Mouse (Mus musculus) mesoderm, embryonic 11.5 days (tissue): ENCODE results near the gene Inpp4b.
"Not testable (repeated sequence)": the region's sequence is repeated elsewhere in the genome, so short reads cannot be mapped to it uniquely, and the experiment has no call there.

Source experiments
- DNase-seq: peaks from one replicate; pipeline ENCODE4 v3.0.0-alpha.2; 2012; ENCODE audit warnings: low read depth, low spot score

Gene Inpp4b

DNA sequence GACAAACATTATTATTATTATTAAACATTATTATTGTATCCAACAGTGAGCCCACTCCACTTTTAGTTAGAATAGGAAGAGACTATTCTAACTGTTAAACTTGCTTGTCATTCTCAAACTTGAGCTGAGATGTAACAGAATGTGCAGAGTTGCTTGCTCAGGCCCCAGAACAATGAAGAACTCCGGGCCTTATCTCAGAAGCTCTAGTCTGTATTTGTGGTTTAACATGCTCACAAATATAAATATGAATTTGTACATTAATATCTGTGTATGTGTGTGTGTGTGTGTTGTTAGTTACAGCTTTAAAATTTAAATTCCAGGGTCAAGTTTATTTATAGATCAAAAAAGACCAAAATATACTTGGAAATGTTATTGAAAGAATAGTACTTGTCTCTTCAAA lies 435.3 kb downstream of the Inpp4b start:
- DNase-seq, result no peak

DNA sequence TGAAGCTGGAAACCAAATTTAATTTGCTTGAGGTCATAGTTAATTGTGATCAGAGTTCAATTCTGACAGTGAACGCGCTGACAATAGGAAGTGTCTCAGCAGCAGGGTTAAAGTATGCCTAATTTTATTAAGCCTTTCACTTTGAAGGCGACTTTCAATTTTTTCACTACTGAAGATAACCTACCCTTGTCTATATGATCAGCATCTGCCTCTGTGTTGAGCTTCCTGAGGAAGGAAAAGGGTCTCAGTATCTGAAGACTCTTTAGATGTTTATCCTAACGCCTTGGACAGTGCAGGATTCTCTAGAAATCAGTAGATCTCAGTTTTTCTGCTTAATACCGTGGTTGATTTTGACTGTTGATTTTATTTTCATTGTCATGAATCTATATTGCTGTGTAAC lies 437.1 kb downstream of the Inpp4b start:
- DNase-seq, result no peak

DNA sequence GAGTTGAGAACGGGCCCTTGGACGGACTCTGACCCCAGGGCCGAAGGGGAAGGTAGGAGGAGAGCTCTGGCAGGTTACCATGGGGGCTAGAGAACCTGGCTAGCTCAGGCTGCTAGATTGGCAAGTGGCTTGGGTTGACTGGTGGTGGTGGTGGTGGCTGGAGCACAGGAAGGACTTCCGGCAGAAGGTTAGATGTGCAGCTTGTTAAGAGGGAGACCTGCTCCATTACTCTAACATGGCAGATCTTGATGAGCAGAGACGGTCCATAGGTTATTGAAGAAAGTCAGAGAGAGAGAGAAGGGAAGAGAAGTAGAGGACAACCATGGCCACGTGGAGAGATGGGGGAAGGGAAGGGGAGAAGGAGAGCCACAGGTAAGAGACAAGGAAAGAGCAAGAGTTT lies 437.8 kb downstream of the Inpp4b start:
- no peak for DNase-seq

DNA sequence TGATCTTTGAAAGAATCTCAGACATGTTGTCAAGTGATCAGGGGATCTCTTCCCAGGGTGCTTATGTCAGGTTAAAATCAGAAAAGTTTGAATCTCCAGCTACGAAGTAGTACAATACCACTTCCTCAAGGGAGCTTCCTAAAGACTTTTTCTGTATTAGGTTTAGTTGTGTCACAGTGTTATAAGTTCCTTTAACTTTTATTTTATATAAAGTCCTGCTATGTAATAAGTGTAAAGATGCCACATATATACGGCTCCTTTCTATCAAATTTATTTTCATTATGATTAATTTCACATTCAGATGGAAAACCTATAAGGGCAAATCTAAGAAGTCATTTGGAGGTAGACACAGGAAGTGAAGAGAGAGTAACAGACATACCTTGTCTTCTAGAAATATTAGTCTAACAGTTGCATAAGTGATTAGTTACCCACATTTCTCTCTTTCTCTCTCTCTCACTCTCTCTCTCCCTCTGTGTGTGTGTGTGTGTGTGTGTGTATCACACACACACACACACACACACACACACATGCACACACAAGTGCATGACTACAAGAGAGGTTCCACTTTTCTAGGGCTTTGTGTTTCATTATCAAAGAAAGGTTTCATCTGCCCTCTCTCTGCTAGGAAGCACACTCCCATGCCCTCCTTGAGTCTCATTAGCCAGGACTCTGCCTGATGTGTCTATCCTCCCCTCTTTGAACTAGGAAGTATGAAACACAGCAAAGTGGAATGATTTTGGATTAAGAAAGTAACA lies 438.7 kb downstream of the Inpp4b start:
- no peak for DNase-seq

DNA sequence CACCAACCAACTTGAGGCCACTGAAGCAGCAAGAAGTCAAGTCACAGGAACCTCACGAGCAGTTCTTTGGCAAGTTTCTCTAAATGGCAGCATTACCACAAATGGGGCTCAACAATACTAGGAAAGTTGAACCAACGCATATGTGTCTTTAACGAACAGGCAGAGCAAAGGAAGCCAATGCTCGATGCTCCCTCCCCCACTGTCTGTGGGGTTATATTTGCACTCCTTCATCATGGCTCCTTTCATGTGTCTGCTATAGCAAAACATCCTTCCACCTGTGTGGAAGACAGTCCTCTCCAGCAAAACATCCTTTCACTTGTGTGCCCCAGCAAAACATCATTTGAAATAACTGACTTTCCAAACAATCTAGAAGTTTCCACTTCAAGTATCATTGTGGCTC lies 440.4 kb downstream of the Inpp4b start:
- DNase-seq, result no peak

DNA sequence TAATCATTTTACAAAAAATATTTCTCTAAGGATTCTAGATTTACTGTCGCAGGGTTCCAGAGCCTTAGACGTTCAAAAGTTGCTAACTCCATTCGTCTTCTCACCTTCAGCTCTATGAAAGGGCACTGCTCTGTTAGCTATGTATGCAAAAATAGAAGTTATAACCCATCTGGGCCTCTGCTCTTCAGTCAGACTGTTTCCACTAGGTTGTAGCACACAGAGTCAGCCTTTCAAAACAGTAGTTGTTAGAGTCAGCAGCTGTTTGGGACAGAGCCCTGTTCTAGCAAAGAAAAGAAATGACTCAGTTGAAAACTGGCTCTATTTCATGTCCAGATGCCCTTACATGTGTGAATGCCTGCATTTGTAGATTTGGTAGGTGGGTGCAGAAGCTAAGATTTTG lies 442.4 kb downstream of the Inpp4b start:
- DNase-seq, result no peak

DNA sequence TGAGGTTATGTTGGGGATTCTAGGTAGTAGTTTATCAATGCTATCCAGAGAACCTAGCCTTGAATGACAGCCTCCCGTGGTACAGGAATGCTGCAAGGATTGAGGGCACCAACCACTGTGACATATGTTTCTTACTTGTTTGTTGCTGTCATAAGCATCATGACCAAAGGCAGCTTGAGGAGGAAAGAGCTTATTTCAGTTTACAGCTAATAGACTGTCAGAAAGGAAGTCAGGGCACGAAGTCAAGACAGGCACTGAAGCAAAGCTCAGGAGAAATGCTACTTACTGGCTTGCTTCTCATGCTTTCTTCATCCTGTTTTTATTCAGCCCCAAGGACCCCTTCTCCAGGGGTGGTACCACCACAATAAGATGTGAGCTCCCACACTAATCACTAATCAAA lies 446.1 kb downstream of the Inpp4b start:
- DNase-seq, result no peak

DNA sequence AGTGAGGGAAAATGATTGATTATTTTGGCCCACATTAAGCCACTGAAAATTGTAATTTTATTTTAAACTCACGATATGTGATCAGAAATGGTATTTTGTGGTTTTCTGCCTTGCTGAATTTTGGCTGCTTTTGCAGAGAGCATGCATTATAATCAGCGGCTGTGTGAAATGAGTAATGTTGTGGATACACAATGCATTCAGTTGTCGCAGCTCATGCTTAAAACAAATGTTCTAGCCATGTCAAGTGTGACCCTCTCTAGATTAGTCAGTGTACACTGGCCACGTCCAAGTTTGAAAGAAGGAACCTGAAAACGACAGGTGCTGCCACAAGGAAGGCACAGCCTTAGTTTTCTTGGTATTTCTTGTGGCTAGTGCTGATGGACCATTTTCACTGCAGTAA lies 450.3 kb downstream of the Inpp4b start:
- no peak for DNase-seq

DNA sequence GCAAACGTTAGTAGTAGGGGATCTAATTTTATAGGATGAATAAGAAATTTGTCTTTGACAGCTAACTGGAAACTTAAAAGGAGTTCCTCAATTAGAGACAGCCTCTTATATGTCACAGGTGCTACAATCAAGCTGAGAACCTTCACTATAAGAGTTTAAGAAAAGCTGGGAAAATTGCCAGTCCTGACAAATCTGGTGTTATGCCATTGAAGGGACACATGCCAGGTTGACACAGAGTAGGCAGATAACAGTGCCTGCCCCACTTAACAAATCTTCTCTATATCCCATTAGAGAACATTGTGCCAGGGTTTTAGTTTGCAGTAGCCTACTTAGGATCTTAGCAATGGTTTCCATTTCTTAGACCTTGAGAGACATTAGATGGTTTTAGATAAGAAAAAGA lies 456.1 kb downstream of the Inpp4b start:
- DNase-seq, result no peak

DNA sequence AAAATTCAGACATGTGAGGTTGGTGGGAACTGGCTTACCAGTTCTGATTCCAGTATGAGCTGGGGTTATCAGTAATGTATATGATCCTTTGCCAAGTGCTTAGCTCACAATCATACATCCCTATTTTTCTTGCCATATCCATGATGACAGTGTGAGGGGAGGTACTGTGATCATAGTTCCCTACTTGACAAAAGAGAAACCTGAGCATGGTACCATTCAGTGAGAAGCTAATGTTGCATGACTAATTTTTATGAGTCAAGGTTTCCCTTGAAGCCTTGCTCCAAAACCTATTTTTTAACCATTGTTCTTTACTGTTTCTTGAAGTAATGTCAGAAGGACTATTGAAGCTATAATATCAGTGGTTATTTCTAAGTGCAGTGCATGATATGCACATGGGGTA lies 458.4 kb downstream of the Inpp4b start:
- no peak for DNase-seq

DNA sequence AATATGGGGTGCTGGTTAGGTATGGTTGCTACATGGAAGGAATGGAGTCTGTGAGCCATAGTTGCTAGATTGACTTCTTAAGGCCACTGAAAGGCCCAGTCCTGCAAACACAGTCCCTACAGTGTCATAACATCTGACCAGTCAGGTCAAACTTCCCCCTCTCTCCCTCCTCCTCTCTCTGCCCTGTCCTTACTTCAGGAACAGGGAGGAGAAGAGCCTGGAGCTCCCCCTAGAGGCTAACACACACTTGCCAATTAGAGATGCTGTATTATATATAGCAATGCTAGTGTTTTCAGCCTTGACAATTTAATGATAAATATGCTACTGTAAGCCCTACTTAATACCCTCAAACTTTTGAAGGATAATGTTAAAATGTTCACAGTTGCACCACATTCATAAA lies 464.4 kb downstream of the Inpp4b start:
- DNase-seq, result peak; percentile 85

DNA sequence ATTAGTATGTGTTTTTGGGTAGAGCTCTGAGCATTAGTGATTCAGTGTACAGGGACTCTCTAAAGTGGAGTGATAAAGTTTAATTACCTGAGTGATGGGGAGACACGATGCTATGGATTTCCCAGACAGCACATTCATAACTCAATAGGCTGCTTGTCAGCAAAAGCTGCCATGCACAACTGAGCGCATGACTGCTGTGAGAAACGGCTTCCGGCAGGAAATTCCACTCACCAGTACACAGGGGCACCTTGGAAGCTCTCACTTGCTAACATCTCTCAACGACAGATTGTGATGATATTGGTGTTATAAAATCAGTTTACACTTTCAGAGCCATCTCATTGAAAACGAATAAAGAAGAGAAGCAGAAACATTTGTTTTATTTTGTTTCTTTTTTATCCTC lies 465.2 kb downstream of the Inpp4b start:
- DNase-seq, result no peak

DNA sequence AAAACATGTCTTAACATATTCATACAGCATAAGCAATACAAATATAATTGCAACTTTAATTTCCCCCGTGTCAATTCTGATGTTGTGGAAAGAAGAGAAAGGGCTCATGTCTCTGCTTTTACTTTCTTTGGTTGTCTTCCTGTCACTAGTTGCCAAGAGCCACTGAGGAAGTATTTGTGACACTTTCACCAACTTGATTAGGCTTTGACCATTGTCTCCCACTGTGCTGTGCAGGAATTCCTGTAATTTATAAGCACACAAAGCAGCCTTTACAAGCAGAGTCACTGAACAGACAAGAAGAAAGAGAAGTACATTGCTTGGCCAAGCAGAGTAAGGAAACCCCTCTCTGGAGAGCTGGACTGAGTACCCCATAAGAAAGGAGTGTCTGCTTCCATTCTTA lies 466.1 kb downstream of the Inpp4b start:
- DNase-seq, result no peak

DNA sequence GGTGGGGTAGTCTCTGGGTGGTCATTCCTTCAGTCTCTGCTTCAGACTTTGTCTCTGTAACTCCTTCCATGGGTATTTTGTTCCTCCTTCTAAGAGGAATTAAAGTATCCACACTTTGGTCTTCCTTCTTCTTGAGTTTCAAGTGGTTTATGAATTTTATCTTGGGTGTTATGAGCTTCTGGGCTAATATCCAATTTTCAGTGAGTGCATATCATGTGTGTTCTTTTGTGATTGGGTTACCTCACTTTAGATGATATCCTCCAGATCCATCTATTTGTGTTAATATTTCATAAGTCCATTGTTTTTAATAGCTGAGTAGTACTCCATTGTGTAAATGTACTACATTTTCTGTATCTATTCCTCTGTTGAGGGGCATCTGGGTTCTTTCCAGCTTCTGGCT lies 467.1 kb downstream of the Inpp4b start:
- DNase-seq, result not testable (repeated sequence)

DNA sequence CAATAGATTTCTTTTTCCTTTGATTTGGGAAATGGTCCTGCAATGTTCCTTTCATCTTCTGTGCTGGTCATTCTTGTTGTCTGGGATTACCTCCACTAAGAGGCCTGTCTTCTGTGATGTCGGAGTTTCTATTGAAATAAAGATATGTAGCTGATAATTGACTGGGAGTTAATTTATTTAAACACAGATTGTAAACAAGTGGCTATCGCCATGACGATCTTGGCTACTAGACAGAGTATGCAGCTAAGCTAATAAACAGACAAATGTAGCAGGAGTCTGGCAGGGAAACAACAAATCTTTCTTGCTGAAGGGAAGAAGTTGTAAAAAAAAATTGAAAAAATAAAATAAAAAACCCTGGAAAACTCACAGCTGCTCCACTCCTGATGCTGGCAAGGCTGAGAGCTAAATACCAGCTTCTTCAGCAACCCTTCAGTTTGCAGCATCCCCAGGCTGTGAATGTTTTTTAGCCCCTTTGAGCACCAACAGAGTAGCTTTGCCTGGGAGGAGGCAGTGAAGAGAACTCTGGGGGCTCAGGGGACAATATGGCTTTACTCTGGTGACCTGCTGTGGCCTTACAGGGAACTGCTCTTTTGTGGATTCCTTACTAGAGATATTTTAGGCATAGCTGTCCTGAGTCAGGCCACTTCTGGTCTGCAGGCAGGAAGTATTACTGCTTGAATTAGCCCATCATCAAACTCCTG lies 469.8 kb downstream of the Inpp4b start:
- DNase-seq, result peak; percentile 44

DNA sequence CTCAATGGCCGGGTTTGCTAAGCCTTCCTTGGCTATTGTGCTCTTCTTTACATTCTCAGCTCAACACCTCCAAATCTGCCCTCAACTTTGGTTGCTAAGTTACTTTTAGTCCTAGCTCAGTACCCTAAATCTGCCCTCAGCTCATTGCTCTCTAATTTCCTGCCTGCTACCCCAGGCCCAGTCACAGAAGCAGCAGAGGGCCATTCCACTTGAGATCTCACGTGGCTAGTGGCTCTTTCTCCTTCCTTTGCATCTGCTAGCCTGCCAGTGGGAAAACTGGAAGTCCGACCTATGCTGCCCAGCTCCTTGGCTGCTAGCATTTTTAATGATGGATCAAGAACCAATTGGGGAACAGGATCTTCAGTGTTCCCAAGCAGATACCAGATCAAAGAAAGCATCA lies 472.4 kb downstream of the Inpp4b start:
- no peak for DNase-seq

DNA sequence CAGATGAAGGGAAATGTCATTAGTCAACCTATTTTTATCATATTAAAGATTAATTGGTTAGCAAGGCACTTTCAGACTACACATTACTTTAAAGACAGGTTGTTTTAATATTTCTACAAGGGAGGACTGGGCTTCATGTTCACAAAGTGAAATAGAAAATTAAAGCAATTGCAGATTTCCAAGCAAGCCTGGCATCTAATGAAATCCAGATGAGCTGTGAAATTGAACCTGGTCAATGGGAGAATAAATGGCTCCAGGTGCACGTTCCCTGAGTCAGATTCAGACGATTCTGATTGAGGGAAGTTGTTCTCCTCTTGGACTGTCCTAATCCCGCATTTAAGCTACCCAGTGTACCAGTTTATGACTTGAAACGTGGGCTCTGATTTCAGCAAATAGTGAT lies 473.2 kb downstream of the Inpp4b start:
- DNase-seq, result peak; percentile 27

DNA sequence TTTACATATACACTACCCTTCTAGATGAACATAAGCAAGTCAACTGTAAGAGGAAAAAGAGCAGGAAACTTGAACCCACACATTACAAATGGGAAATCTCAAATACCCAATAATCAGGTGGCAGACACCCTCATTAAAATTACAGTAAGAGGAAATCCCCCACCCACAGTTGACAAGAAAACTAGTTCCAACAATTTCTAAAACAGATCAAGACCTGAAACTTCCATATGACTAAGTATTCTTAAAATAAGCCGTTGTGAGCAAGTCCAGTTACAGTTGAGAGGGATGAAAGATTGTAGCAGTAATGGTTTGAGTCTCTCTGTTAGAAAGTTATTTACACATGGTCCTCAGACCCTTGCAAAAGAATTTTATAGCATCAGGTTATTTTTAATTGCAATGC lies 480.8 kb downstream of the Inpp4b start:
- DNase-seq, result no peak

DNA sequence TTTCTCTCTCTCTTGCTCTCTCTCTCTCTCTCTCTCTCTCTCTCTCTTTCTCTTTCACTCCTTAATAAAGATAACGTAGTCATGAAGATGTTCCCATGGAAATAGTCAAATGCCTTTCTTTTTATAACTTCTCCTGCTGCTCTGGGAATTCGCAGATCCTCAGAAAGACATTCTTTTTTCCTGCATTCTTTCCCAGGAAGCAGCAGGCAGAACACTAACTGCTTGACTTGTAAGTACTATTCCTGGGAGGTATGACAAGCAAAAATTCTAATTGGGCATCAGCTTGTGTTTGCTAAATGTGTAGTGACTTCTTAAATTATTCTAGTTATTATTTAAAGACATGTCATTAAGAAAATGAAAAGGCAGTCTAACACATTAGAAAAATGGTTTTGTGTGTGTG lies 482.6 kb downstream of the Inpp4b start:
- no peak for DNase-seq

DNA sequence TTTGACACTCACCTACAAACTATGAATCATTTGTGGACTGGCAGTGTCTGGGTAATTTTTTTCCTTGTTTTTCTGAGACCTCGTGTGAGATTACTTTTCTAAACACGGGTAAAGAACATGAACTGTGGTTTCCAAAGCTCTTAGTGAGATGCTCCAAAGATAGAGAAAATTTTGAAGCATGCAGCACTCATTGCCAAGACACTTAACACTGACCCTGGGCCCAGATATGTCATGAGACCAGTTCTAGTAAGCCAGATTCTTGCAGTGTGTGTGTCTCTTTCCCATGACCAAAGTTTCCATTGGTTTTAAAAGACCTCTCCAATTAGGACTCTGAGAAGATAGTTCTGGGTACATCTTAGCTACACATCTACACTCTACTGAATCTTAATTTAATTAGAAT lies 484.1 kb downstream of the Inpp4b start:
- DNase-seq, result no peak

DNA sequence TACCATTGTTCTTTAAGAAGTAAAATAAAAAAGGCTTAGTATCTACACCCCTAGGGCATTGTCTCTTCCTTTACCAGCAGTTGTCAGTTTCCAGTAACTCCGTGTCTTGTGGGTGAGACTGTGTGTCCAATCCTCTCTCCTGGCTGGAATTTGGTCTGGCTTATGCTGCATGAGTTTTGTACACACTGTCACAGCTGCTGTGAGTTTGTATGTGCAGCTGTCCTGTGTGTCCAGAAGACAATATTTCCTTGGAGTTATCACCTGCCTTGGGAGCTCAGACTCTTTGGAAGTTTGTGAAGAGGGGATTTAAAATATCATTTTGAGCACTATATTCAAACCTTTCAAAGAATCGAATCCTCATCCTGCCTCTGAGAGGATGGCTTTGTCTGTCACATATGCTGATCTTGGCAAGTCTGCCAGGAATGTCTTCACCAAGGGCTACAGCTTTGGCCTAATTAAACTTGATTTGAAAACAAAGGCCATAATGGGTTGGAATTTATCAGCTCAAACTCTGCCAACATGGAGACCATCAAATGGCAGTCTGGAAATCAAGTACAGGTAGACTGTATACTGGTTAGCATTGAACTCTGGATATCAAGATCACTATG lies 485.1 kb downstream of the Inpp4b start:
- no peak for DNase-seq

DNA sequence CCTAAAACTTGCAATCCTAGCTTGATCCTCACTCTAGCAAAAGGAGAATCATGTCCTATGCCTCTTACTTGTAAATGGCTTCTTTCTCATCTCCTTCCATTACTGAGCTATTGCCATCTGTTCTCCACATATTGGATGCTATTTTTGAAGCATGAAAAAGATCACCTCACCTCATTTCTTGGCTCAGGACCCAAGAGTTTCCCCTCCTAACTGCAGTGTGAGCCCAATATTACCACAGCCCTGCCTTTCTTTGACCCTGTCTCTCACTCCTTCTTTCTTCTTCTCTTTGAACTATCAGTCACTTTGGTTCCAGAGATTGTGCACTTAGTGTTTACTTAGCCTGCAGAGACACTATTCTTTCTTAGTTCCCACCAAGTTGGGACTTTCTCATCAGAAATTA lies 489.1 kb downstream of the Inpp4b start:
- no peak for DNase-seq

DNA sequence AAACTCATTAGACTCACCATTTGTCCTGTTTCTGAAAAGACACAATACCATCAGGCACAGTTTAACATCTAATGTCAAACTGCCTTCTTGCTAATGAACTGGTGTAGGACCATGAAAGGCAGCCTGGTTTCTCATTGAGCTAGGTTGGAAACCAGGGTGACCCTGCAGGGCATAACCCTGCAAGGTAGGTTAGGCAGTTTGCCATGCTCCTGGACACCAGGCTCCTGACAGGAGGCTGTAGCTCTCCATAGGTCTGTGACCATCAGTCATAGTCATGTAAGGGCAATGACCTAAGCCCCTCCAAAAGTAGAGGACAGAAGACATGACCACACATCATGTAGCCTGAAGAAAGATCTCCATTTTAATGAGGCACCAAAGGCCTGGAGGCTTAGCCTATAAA lies 491.5 kb downstream of the Inpp4b start:
- DNase-seq, result no peak
